In the genomic region with DNA sequence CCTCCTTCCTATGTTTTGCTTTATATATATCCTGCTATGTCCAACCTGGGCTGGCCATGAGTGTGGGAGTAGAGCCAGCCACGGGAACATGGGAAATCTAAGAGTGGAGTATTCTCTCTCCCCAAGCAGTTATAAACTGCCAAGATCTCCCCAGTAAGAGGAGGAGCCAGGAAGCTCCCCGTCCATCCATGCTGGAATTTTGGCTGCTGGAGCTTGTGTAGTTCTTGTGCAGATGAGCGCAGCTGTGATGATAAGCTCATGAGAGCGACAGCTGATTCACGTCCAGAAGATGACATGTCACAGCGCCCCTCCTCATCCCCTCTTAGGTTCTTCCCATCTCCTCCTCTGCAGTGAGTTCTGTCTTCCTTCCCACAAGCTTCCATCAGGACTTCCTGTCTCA, we compare ENCODE assay signal across 12 mouse cellular contexts.
DNase-seq lines count a peak whose midpoint lies in the region; ATAC-seq and TF ChIP-seq lines count a peak whose summit lies in the region.
"Had no signal": no experiment of that assay in that cellular context is flagged by ENCODE, and none has a peak within 500 bp of the region (broad histone marks: within the 10 kb centered on the region; RNA-seq: fewer than 3 reads in every experiment).

No protein-coding gene starts in this region.

- no peak for TF ChIP-seq CTCF in hindbrain, postnatal 0 days (IDR thresholded peaks at IDR 0.05; ENCODE audit: low read depth)
- no peak for TF ChIP-seq CTCF in left cerebral cortex, adult 2 months (IDR thresholded peaks at IDR 0.05)

- H3K4me1 ChIP-seq in heart, embryonic 11.5 days (ENCODE audit: control insufficient read depth, insufficient read depth, low read length), result no peaks in the 10 kb centered on the region
- no peaks in the 10 kb centered on the region for H3K4me1 ChIP-seq in heart, embryonic 15.5 days (replicated peaks)
- H3K4me1 ChIP-seq in kidney, embryonic 14.5 days (ENCODE audit: control insufficient read depth, insufficient read depth, low read length), result no peaks in the 10 kb centered on the region
- H3K4me1 ChIP-seq in hindbrain, postnatal 0 days (ENCODE audit: insufficient read depth, low read length), result no peaks in the 10 kb centered on the region
- H3K4me1 ChIP-seq: embryonic facial prominence, embryonic 15.5 days had no signal

- no peaks in the 10 kb centered on the region for H3K27me3 ChIP-seq in heart, embryonic 11.5 days (ENCODE audit: control insufficient read depth, insufficient read depth, low read length)
- H3K27me3 ChIP-seq in heart, embryonic 15.5 days, result no peaks in the 10 kb centered on the region
- no peaks in the 10 kb centered on the region for H3K27me3 ChIP-seq in kidney, embryonic 14.5 days (ENCODE audit: control insufficient read depth, insufficient read depth, low read length)
- no peaks in the 10 kb centered on the region for H3K27me3 ChIP-seq in hindbrain, postnatal 0 days (ENCODE audit: insufficient read depth, low read length)
- H3K27me3 ChIP-seq: embryonic facial prominence, embryonic 15.5 days had no signal

- DNase-seq in heart, adult 18-20 months, result peak; percentile 54 to 77
- DNase-seq in lung, postnatal 25 days (ENCODE audit: low spot score), result peak; percentile 24
- DNase-seq in hindbrain, postnatal 0 days (ENCODE audit: low spot score), result no peak
- no peak for DNase-seq in adrenal gland, adult 2 months
- DNase-seq in left cerebral cortex, adult 2 months (ENCODE audit: extremely low spot score in 1 of 2, low spot score in 2 of 2), result no peak
- DNase-seq: B cell, adult 2 months; cerebellum, adult 18-20 months had no signal

- no peaks in the 10 kb centered on the region for H3K9me3 ChIP-seq in heart, embryonic 11.5 days (replicated peaks; ENCODE audit: control insufficient read depth, low read length)
- no peaks in the 10 kb centered on the region for H3K9me3 ChIP-seq in heart, embryonic 15.5 days (replicated peaks)
- H3K9me3 ChIP-seq in kidney, embryonic 14.5 days (ENCODE audit: control insufficient read depth, low read length), result no peaks in the 10 kb centered on the region
- no peaks in the 10 kb centered on the region for H3K9me3 ChIP-seq in hindbrain, postnatal 0 days (ENCODE audit: low read length)
- H3K9me3 ChIP-seq: embryonic facial prominence, embryonic 15.5 days had no signal

- H3K36me3 ChIP-seq in heart, embryonic 11.5 days (ENCODE audit: control insufficient read depth, insufficient read depth, low read length), result no peaks in the 10 kb centered on the region
- no peaks in the 10 kb centered on the region for H3K36me3 ChIP-seq in heart, embryonic 15.5 days
- no peaks in the 10 kb centered on the region for H3K36me3 ChIP-seq in kidney, embryonic 14.5 days (ENCODE audit: control insufficient read depth, insufficient read depth, low read length)
- no peaks in the 10 kb centered on the region for H3K36me3 ChIP-seq in hindbrain, postnatal 0 days (ENCODE audit: insufficient read depth, low read length)
- H3K36me3 ChIP-seq: embryonic facial prominence, embryonic 15.5 days had no signal

- intact Hi-C loops in left cerebral cortex, adult 2 months (cut with DNase I), result no loop called here

- H3K27ac ChIP-seq in heart, embryonic 11.5 days (ENCODE audit: low read depth, low read length), result no peak overlapping the region
- no peak overlapping the region for H3K27ac ChIP-seq in heart, embryonic 15.5 days
- no peak overlapping the region for H3K27ac ChIP-seq in kidney, embryonic 14.5 days (ENCODE audit: low read depth, low read length)
- H3K27ac ChIP-seq in hindbrain, postnatal 0 days, result no peak overlapping the region
- H3K27ac ChIP-seq in left cerebral cortex, adult 2 months, result no peak overlapping the region
- H3K27ac ChIP-seq: embryonic facial prominence, embryonic 15.5 days had no signal

- 55% methylated on average over 6 of the region's 6 CpGs for WGBS in heart, embryonic 11.5 days (ENCODE audit: insufficient replicate concordance)
- 33% methylated on average over 6 of the region's 6 CpGs for WGBS in heart, embryonic 15.5 days
- 51% methylated on average over 6 of the region's 6 CpGs for WGBS in kidney, embryonic 14.5 days
- 81% methylated on average over 6 of the region's 6 CpGs for WGBS in hindbrain, postnatal 0 days

- no peak for ATAC-seq in heart, embryonic 11.5 days (replicated peaks; ENCODE audit: insufficient number of reproducible peaks, low FRiP score, low TSS enrichment)
- peak; percentile 44 for ATAC-seq in heart, embryonic 15.5 days (replicated peaks; ENCODE audit: insufficient number of reproducible peaks, insufficient read depth, low FRiP score, low read depth)
- ATAC-seq in kidney, embryonic 14.5 days (ENCODE audit: low FRiP score, low TSS enrichment), result peak; percentile 67
- no peak for ATAC-seq in hindbrain, postnatal 0 days
- ATAC-seq: hindbrain, embryonic 16.5 days had no signal

- no peak overlapping the region for H3K4me3 ChIP-seq in heart, embryonic 11.5 days (ENCODE audit: low read depth, low read length)
- H3K4me3 ChIP-seq in heart, embryonic 15.5 days, result no peak overlapping the region
- no peak overlapping the region for H3K4me3 ChIP-seq in kidney, embryonic 14.5 days (ENCODE audit: low read length)
- H3K4me3 ChIP-seq in hindbrain, postnatal 0 days (ENCODE audit: low read length), result no peak overlapping the region
- no peak overlapping the region for H3K4me3 ChIP-seq in left cerebral cortex, adult 2 months
- H3K4me3 ChIP-seq: embryonic facial prominence, embryonic 15.5 days had no signal

- no peak overlapping the region for H3K9ac ChIP-seq in heart, embryonic 11.5 days (ENCODE audit: low read depth, low read length)
- H3K9ac ChIP-seq in heart, embryonic 15.5 days, result no peak overlapping the region
- no peak overlapping the region for H3K9ac ChIP-seq in kidney, embryonic 14.5 days (ENCODE audit: low read depth, low read length)
- H3K9ac ChIP-seq in hindbrain, postnatal 0 days (replicated peaks; ENCODE audit: low read length), result no peak overlapping the region
- H3K9ac ChIP-seq: embryonic facial prominence, embryonic 15.5 days had no signal

- H3K4me2 ChIP-seq in heart, embryonic 11.5 days, result no peak overlapping the region
- H3K4me2 ChIP-seq in heart, embryonic 15.5 days, result no peak overlapping the region
- H3K4me2 ChIP-seq in kidney, embryonic 14.5 days (replicated peaks; ENCODE audit: low read depth, low read length), result no peak overlapping the region
- no peak overlapping the region for H3K4me2 ChIP-seq in hindbrain, postnatal 0 days (ENCODE audit: low read depth, low read length)
- H3K4me2 ChIP-seq: embryonic facial prominence, embryonic 15.5 days had no signal

Comparison
In these comparisons a context has a peak if more than half of its experiments do, and no peak if none do; other contexts are left out.
1. ATAC-seq: peak in heart, embryonic 15.5 days (single experiment) and kidney, embryonic 14.5 days (single experiment); none in heart, embryonic 11.5 days (single experiment) and hindbrain, postnatal 0 days (single experiment).
2. DNase-seq: peak in heart, adult 18-20 months (2 of 2) and lung, postnatal 25 days (single experiment); none in hindbrain, postnatal 0 days (single experiment), adrenal gland, adult 2 months (single experiment) and left cerebral cortex, adult 2 months (0 of 2).